Mouse (Mus musculus): ENCODE results near the gene Atp8a1. TPM values are rescaled to one million over a fixed set of nuclear protein-coding genes. Genes with fewer than 3 reads are reported as not detected.

Gene Atp8a1
- polyA plus RNA-seq, 1 experiment from 2014 or later: 5.5 TPM

GRCm38 (mm10) chr5:67782775-67783174, 64.5 kb downstream of the Atp8a1 start:
- WGBS: 86% methylated on average over 7 of the region's 7 CpGs
- Histone ChIP-seq H3K27ac (no peak overlapping the region), H3K36me3 (no peaks in the 10 kb centered on the region), H3K4me3 (no peak overlapping the region), H3K27me3 (ENCODE audit: low read depth, poor library complexity, severe bottlenecking) (no peaks in the 10 kb centered on the region), H3K4me1 (peaks cover 16% of the 10 kb centered on the region), H3K9me3 (replicated peaks) (no peaks in the 10 kb centered on the region)
- DNase-seq (ENCODE audit: low spot score): no peak

GRCm38 (mm10) chr5:67778026-67778425, 69.2 kb downstream of the Atp8a1 start:
- peak; percentile 62 for DNase-seq (ENCODE audit: low spot score)
- H3K4me3 ChIP-seq: peak overlapping the region; percentile 31

GRCm38 (mm10) chr5:67774186-67774585, 73.0 kb downstream of the Atp8a1 start:
- Histone ChIP-seq H3K27me3 (ENCODE audit: low read depth, poor library complexity, severe bottlenecking) (no peaks in the 10 kb centered on the region), H3K4me3 (no peak overlapping the region), H3K4me1 (peaks cover 20% of the 10 kb centered on the region), H3K27ac (no peak overlapping the region), H3K36me3 (no peaks in the 10 kb centered on the region), H3K9me3 (replicated peaks) (no peaks in the 10 kb centered on the region)
- WGBS: 97% methylated on average over 2 of the region's 2 CpGs
- DNase-seq (ENCODE audit: low spot score): no peak

More at GRCm38 (mm10) chr5:67778026-67778425, 69.2 kb downstream of the Atp8a1 start:
- H3K27me3 ChIP-seq (ENCODE audit: low read depth, poor library complexity, severe bottlenecking): no peaks in the 10 kb centered on the region
- H3K9me3 ChIP-seq (replicated peaks): no peaks in the 10 kb centered on the region
- H3K27ac ChIP-seq: no peak overlapping the region
- H3K4me1 ChIP-seq: peaks cover 24% of the 10 kb centered on the region
- no peaks in the 10 kb centered on the region for H3K36me3 ChIP-seq
- 35% methylated on average over 8 of the region's 8 CpGs for WGBS

GRCm38 (mm10) chr5:67768708-67769107, 78.5 kb downstream of the Atp8a1 start:
- no peak for DNase-seq (ENCODE audit: low spot score)
- Histone ChIP-seq H3K27ac (no peak overlapping the region), H3K4me3 (no peak overlapping the region), H3K36me3 (no peaks in the 10 kb centered on the region), H3K4me1 (no peaks in the 10 kb centered on the region), H3K9me3 (replicated peaks) (no peaks in the 10 kb centered on the region), H3K27me3 (ENCODE audit: low read depth, poor library complexity, severe bottlenecking) (no peaks in the 10 kb centered on the region)
- WGBS: 93% methylated on average over 8 of the region's 8 CpGs

- H3K27me3 ChIP-seq (ENCODE audit: low read depth, poor library complexity, severe bottlenecking): no peaks in the 10 kb centered on the region
- 92% methylated on average over 3 of the region's 3 CpGs for WGBS
- H3K36me3 ChIP-seq: no peaks in the 10 kb centered on the region
- H3K9me3 ChIP-seq (replicated peaks): no peaks in the 10 kb centered on the region
- no peak for DNase-seq (ENCODE audit: low spot score)
- H3K27ac ChIP-seq: no peak overlapping the region
- H3K4me3 ChIP-seq: no peak overlapping the region
- no peaks in the 10 kb centered on the region for H3K4me1 ChIP-seq
Measured at GRCm38 (mm10) chr5:67764798-67765197, 82.4 kb downstream of the Atp8a1 start.

GRCm38 (mm10) chr5:67758126-67758525, 89.1 kb downstream of the Atp8a1 start:
- no peak overlapping the region for H3K4me3 ChIP-seq
- DNase-seq (ENCODE audit: low spot score): no peak
- no peaks in the 10 kb centered on the region for H3K36me3 ChIP-seq
- H3K9me3 ChIP-seq (replicated peaks): no peaks in the 10 kb centered on the region
- no peaks in the 10 kb centered on the region for H3K27me3 ChIP-seq (ENCODE audit: low read depth, poor library complexity, severe bottlenecking)
- 88% methylated on average over 6 of the region's 6 CpGs for WGBS
- H3K27ac ChIP-seq: no peak overlapping the region
- H3K4me1 ChIP-seq: no peaks in the 10 kb centered on the region

GRCm38 (mm10) chr5:67756138-67756537, 91.1 kb downstream of the Atp8a1 start:
- Histone ChIP-seq H3K4me3 (no peak overlapping the region), H3K27me3 (ENCODE audit: low read depth, poor library complexity, severe bottlenecking) (no peaks in the 10 kb centered on the region), H3K4me1 (no peaks in the 10 kb centered on the region), H3K27ac (no peak overlapping the region), H3K36me3 (no peaks in the 10 kb centered on the region), H3K9me3 (replicated peaks) (no peaks in the 10 kb centered on the region)
- peak; percentile 49 for DNase-seq (ENCODE audit: low spot score)
- WGBS: 26% methylated on average over 6 of the region's 6 CpGs

GRCm38 (mm10) chr5:67753057-67753456, 94.2 kb downstream of the Atp8a1 start:
- no peaks in the 10 kb centered on the region for H3K9me3 ChIP-seq (replicated peaks)
- H3K4me3 ChIP-seq: no peak overlapping the region
- H3K27me3 ChIP-seq (ENCODE audit: low read depth, poor library complexity, severe bottlenecking): no peaks in the 10 kb centered on the region
- no peaks in the 10 kb centered on the region for H3K4me1 ChIP-seq
- 34% methylated on average over 2 of the region's 2 CpGs for WGBS
- no peaks in the 10 kb centered on the region for H3K36me3 ChIP-seq
- DNase-seq (ENCODE audit: low spot score): no peak
- H3K27ac ChIP-seq: no peak overlapping the region

GRCm38 (mm10) chr5:67752629-67753028, 94.6 kb downstream of the Atp8a1 start:
- WGBS: 84% methylated on average over 10 of the region's 10 CpGs
- Histone ChIP-seq H3K36me3 (no peaks in the 10 kb centered on the region), H3K4me3 (no peak overlapping the region), H3K27me3 (ENCODE audit: low read depth, poor library complexity, severe bottlenecking) (no peaks in the 10 kb centered on the region), H3K4me1 (no peaks in the 10 kb centered on the region), H3K27ac (no peak overlapping the region), H3K9me3 (replicated peaks) (no peaks in the 10 kb centered on the region)
- DNase-seq (ENCODE audit: low spot score): no peak

GRCm38 (mm10) chr5:67752007-67752406, 95.2 kb downstream of the Atp8a1 start:
- no peak overlapping the region for H3K27ac ChIP-seq
- H3K9me3 ChIP-seq (replicated peaks): no peaks in the 10 kb centered on the region
- no peaks in the 10 kb centered on the region for H3K36me3 ChIP-seq
- H3K4me3 ChIP-seq: no peak overlapping the region
- no peaks in the 10 kb centered on the region for H3K4me1 ChIP-seq
- 48% methylated on average over 3 of the region's 3 CpGs for WGBS
- H3K27me3 ChIP-seq (ENCODE audit: low read depth, poor library complexity, severe bottlenecking): no peaks in the 10 kb centered on the region
- DNase-seq (ENCODE audit: low spot score): peak; percentile 45

- Histone ChIP-seq H3K27me3 (ENCODE audit: low read depth, poor library complexity, severe bottlenecking) (peaks cover 20% of the 10 kb centered on the region; the same call in 1 of the 2 replicates), H3K27ac (no peak overlapping the region), H3K36me3 (no peaks in the 10 kb centered on the region), H3K4me1 (peaks cover 12% of the 10 kb centered on the region), H3K9me3 (replicated peaks) (no peaks in the 10 kb centered on the region), H3K4me3 (no peak overlapping the region)
- 88% methylated on average over 3 of the region's 3 CpGs for WGBS
- no peak for DNase-seq (ENCODE audit: low spot score)
Measured at GRCm38 (mm10) chr5:67739261-67739660, 108.0 kb downstream of the Atp8a1 start.

- WGBS: 56% methylated on average over 10 of the region's 10 CpGs
- DNase-seq (ENCODE audit: low spot score): no peak
- H3K27ac ChIP-seq: no peak overlapping the region
Measured at GRCm38 (mm10) chr5:67738133-67738532, 109.1 kb downstream of the Atp8a1 start.

GRCm38 (mm10) chr5:67735771-67736170, 111.5 kb downstream of the Atp8a1 start:
- Histone ChIP-seq H3K27me3 (ENCODE audit: low read depth, poor library complexity, severe bottlenecking) (peaks cover 19% of the 10 kb centered on the region; the same call in 1 of the 2 replicates), H3K36me3 (no peaks in the 10 kb centered on the region), H3K9me3 (replicated peaks) (no peaks in the 10 kb centered on the region), H3K4me3 (no peak overlapping the region), H3K27ac (no peak overlapping the region), H3K4me1 (peaks cover 22% of the 10 kb centered on the region)
- no peak for DNase-seq (ENCODE audit: low spot score)
- WGBS: 100% methylated on average over 1 of the region's 1 CpGs

More at GRCm38 (mm10) chr5:67738133-67738532, 109.1 kb downstream of the Atp8a1 start:
- Histone ChIP-seq H3K27me3 (ENCODE audit: low read depth, poor library complexity, severe bottlenecking) (peaks cover 20% of the 10 kb centered on the region; the same call in 1 of the 2 replicates), H3K36me3 (no peaks in the 10 kb centered on the region), H3K4me3 (no peak overlapping the region), H3K9me3 (replicated peaks) (no peaks in the 10 kb centered on the region), H3K4me1 (peaks cover 16% of the 10 kb centered on the region)

All from limb, embryonic 10.5 days (tissue).